Mouse (Mus musculus): ENCODE data around the gene Upk3a.

DNA sequence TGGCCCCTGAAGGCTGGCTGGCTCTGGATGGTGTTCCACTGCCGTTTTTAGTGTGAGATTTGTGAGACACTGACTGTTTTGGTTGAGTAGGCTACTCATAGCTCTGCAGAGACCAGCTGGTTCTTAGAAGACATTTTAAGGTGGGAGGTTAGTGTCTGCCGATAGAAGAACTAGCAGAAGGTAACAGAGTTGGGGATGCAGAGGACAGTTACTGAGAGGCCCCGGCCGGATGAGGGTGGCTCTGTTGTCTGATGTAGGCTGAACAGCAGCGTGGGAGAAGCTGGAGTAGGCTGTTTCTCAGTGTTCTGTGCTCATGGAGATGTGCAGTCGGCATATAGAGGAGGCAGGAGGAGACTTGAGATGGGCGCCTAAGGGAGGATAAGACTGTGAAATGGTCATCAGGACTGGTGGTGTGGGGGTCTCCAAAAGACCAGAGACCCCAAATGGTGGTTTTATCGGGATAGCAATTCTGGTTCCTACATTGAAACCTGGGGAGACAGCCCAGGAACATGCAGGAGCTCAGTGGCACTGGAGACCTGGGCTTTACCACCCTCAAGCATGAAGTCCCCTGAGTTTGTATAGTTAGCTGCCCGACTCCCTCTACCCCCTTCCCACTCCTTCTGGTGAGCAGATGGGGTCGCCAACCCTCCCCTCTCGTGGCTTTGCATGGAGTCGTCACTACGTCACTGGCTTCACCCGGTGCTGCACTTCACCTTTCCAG lies 29.4 kb downstream of the Upk3a start:
- TF ChIP-seq CTCF (IDR thresholded peaks at IDR 0.05; ENCODE audit: borderline replicate concordance, control insufficient read depth, extremely low read depth, insufficient read depth, low read length, poor library complexity) (no peak), POLR2A (IDR thresholded peaks at IDR 0.05; ENCODE audit: control insufficient read depth, extremely low read depth, insufficient read depth, low read length, poor library complexity) (no peak)

Data from thymus, adult 2 months (tissue).